Mouse (Mus musculus) ES-E14 (cell line): ENCODE results near the gene Pcx. TPM values are rescaled to one million over a fixed set of nuclear protein-coding genes. Genes with fewer than 3 reads are reported as not detected.

Source experiments
- DNase-seq: peaks from one replicate; pipeline ENCODE4 v3.0.0-alpha.2; 2013; ENCODE audit warnings: low read depth, low spot score
- H3K27ac ChIP-seq: 2 replicates; pipeline ENCODE4 v1.5.1; 2012; ENCODE audit warnings: low read depth, mild to moderate bottlenecking, low read length, moderate library complexity, mixed read lengths; ENCODE audit not compliant: poor library complexity, insufficient read depth, severe bottlenecking
- H3K36me3 ChIP-seq: 2 replicates; pipeline ENCODE4 v1.6.1; 2012; ENCODE audit warnings: mild to moderate bottlenecking, low read length, moderate library complexity, mixed read lengths; ENCODE audit not compliant: control insufficient read depth, poor library complexity, insufficient read depth, severe bottlenecking
- H3K4me1 ChIP-seq, 2 experiments: fragments of 150-350 bp in 1 of 2; sonication (generic) in 1 of 2; 2 replicates each; pipeline ENCODE4 v1.6.1; 2012; ENCODE audit warnings: low read length in 2 of 2, mild to moderate bottlenecking in 1 of 2, mixed read lengths in 1 of 2; ENCODE audit not compliant: control insufficient read depth in 2 of 2, insufficient read depth in 2 of 2, poor library complexity in 1 of 2
- H3K4me3 ChIP-seq, 2 experiments: fragments of 150-350 bp in 1 of 2; sonication (generic) in 1 of 2; 2 replicates each; pipeline ENCODE4 v1.5.1; 2012; ENCODE audit warnings: low read length in 2 of 2, low read depth in 1 of 2, mild to moderate bottlenecking in 1 of 2, mixed read lengths in 1 of 2; ENCODE audit not compliant: insufficient read depth in 1 of 2, poor library complexity in 1 of 2, severe bottlenecking in 1 of 2
- H3K9ac ChIP-seq: 2 replicates; pipeline ENCODE4 v1.6.1; 2012; ENCODE audit warnings: low read depth, mild to moderate bottlenecking, low read length, mixed read lengths; ENCODE audit not compliant: poor library complexity, insufficient read depth, severe bottlenecking
- H3K9me3 ChIP-seq: fragments of 150-350 bp; sonication (generic); 2 replicates; pipeline ENCODE4 v1.6.1; 2012; ENCODE audit warnings: low read depth, mild to moderate bottlenecking, low read length; ENCODE audit not compliant: control insufficient read depth, insufficient read depth
- CHD2 ChIP-seq: IDR thresholded peaks from 2 replicates; pipeline ENCODE4 v1.6.1; 2014; ENCODE audit warnings: mild to moderate bottlenecking, low read depth, low read length, inconsistent platforms
- HCFC1 ChIP-seq: IDR thresholded peaks from 2 replicates; pipeline ENCODE4 v1.6.1; 2012; ENCODE audit warnings: low read length, inconsistent platforms, borderline replicate concordance; ENCODE audit not compliant: insufficient read depth
- MAFK ChIP-seq: IDR thresholded peaks from 2 replicates; pipeline ENCODE4 v1.6.1; 2014; ENCODE audit warnings: mild to moderate bottlenecking, low read depth, low read length, inconsistent platforms; ENCODE audit not compliant: insufficient read depth
- ZC3H11A ChIP-seq: IDR thresholded peaks from 2 replicates; pipeline ENCODE4 v1.6.1; 2012; ENCODE audit warnings: low read depth, mild to moderate bottlenecking, inconsistent platforms, low read length, borderline replicate concordance
- ZNF384 ChIP-seq: IDR thresholded peaks from 2 replicates; pipeline ENCODE4 v1.6.1; 2012; ENCODE audit warnings: low read depth, low read length, inconsistent platforms
- in situ Hi-C, 2 experiments: fragments of 600-800 bp; cut with MboI; formaldehyde crosslinking; loops; one replicate each; pipeline ENCODE4 v1.15.1; 2025; ENCODE audit warnings: low sequenced_read_pairs in 2 of 2, inconsistent platforms in 1 of 2; ENCODE audit not compliant: unreplicated experiment in 2 of 2
- total RNA-seq: library from RNA; depleted of rRNA; stranded (reverse); fragments of 300-350 nt; gene quantifications from 2 replicates; pipeline ENCODE4 v1.2.3, GENCODE M21; 2012

Gene Pcx
- total RNA-seq, 1 experiment = 35.6 TPM

GRCm38 (mm10) chr19:4615151-4616093, 105.2 kb downstream of the Pcx start, which contains the start of gene Lrfn4:
Gene Lrfn4 (minus strand): TSS chr19:4615667.
- no peaks in the 10 kb centered on the region for H3K9me3 ChIP-seq
- H3K4me3 ChIP-seq = peak within 1 kb of the TSS; percentile 73 to 93
- peak within 1 kb of the TSS; percentile 74 for H3K9ac ChIP-seq
- H3K36me3 ChIP-seq = peaks cover 21% of the 10 kb centered on the region; the same call in 1 of the 2 replicates
- in situ Hi-C loops = no loop called here
- H3K27ac ChIP-seq = peak within 1 kb of the TSS; percentile 2; the same call in 1 of the 2 replicates
- peak; percentile 81 for DNase-seq
- TF ChIP-seq ZNF384 = no peak
- TF ChIP-seq HCFC1 = 0 out of 2 replicates have a peak, but pooled peaks have one; percentile 25
- peaks cover 0 to 30% of the 10 kb centered on the region in 2 experiments; a peak in 3 of 4 replicates for H3K4me1 ChIP-seq

- in situ Hi-C loops = no loop called here
- TF ChIP-seq ZNF384 = no peak
- no peak for TF ChIP-seq ZC3H11A
- no peak for TF ChIP-seq HCFC1
- no peak for TF ChIP-seq MAFK
- no peak for TF ChIP-seq CHD2
- no peak for DNase-seq
- no peak overlapping the region for H3K27ac ChIP-seq
- H3K4me3 ChIP-seq = peak overlapping the region in 1 of 2 experiments; percentile 93; a peak in 1 of 4 replicates
- H3K9me3 ChIP-seq = no peaks in the 10 kb centered on the region
- H3K36me3 ChIP-seq = peaks cover 28% of the 10 kb centered on the region; the same call in 1 of the 2 replicates
- peak overlapping the region; percentile 65; the same call in 1 of the 2 replicates for H3K9ac ChIP-seq
- H3K4me1 ChIP-seq = peaks cover 0 to 30% of the 10 kb centered on the region in 2 experiments; a peak in 3 of 4 replicates
These were observed 106.3 kb downstream of the Pcx start for GRCm38 (mm10) chr19:4616546-4616945.

- Histone ChIP-seq H3K9me3 (no peaks in the 10 kb centered on the region), H3K9ac (no peak overlapping the region), H3K4me3 (no peak overlapping the region), H3K4me1 (peaks cover 0 to 19% of the 10 kb centered on the region in 2 experiments; a peak in 3 of 4 replicates), H3K36me3 (peaks cover 19% of the 10 kb centered on the region), H3K27ac (no peak overlapping the region)
- no peak for TF ChIP-seq HCFC1
- TF ChIP-seq ZC3H11A = no peak
- TF ChIP-seq MAFK = no peak
- no peak for TF ChIP-seq ZNF384
- no peak for TF ChIP-seq CHD2
- no peak for DNase-seq
- in situ Hi-C loops = no loop called here
These were observed 107.9 kb downstream of the Pcx start for GRCm38 (mm10) chr19:4618183-4618582.

- H3K9ac ChIP-seq = no peak overlapping the region
These were observed 109.2 kb downstream of the Pcx start for GRCm38 (mm10) chr19:4619461-4619860.

More at GRCm38 (mm10) chr19:4619461-4619860, 109.2 kb downstream of the Pcx start:
- no peak overlapping the region for H3K4me3 ChIP-seq
- TF ChIP-seq CHD2 = no peak
- DNase-seq = no peak
- no peaks in the 10 kb centered on the region for H3K9me3 ChIP-seq
- no peak overlapping the region for H3K27ac ChIP-seq
- peaks cover 20% of the 10 kb centered on the region for H3K36me3 ChIP-seq
- H3K4me1 ChIP-seq = peaks cover 0 to 7% of the 10 kb centered on the region in 2 experiments; a peak in 3 of 4 replicates
- in situ Hi-C loops = no loop called here
